Mouse (Mus musculus) megakaryocyte, embryonic 14.5 days (primary cell): Measurements from ENCODE around the gene Marveld3. TPM values are rescaled to one million over a fixed set of nuclear protein-coding genes. Genes with fewer than 3 reads are reported as not detected.
A peak's percentile ranks its signal among the peaks of the same experiment; 100 is the strongest.

Source experiments
- H3K27me3 ChIP-seq: replicated peaks from 2 replicates; pipeline ENCODE3; 2012; ENCODE audit warnings: inconsistent platforms
- H3K36me3 ChIP-seq: replicated peaks from 2 replicates; pipeline ENCODE3; 2012; ENCODE audit warnings: low read length, inconsistent platforms, mixed read lengths
- H3K4me1 ChIP-seq: 2 replicates; pipeline ENCODE4 v1.6.1; 2012; ENCODE audit warnings: inconsistent platforms
- H3K4me3 ChIP-seq: replicated peaks from 2 replicates; pipeline ENCODE3; 2012; ENCODE audit warnings: moderate library complexity, mild to moderate bottlenecking, inconsistent platforms
- H3K9me3 ChIP-seq: 2 replicates; pipeline ENCODE4 v1.6.1; 2012; ENCODE audit warnings: inconsistent platforms
- FLI1 ChIP-seq: IDR thresholded peaks from 2 replicates; pipeline ENCODE4 v1.6.1; 2012; ENCODE audit warnings: low read length, inconsistent platforms, mixed read lengths
- GATA1 ChIP-seq: IDR thresholded peaks from 3 replicates; pipeline ENCODE4 v1.6.1; 2012; ENCODE audit warnings: mixed read lengths, low read length, inconsistent platforms, borderline replicate concordance
- polyA plus RNA-seq: library from polyadenylated mRNA; stranded (reverse); fragments of >175 nt; gene quantifications from 2 replicates; pipeline ENCODE4 v1.2.3, GENCODE M21; 2012; ENCODE audit warnings: low replicate concordance; ENCODE audit not compliant: insufficient read depth

The Marveld3 gene
- polyA plus RNA-seq, 1 experiment, result not detected

DNA sequence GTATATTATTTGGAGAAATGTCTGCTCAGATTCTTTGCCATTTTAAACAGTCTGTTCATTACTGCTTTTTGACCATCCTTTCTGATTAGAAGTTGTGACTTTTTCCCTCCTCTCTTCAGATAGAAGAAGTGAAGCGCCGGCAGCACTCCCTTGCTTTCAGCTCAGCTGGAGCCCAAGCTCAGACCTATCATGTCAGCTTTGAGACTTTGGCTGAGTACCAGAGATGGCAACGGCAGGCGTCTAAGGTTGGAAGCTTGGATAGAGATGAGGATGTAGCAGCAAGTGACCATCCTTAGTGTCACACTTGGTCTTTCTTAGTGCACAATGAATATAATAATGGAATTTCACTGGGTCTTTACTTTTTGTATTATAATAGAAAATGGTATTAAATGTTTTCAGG lies 54.6 kb downstream of the Marveld3 start:
- peaks cover 19% of the 10 kb centered on the region for H3K4me1 ChIP-seq
- no peaks in the 10 kb centered on the region for H3K9me3 ChIP-seq
- peaks cover 68% of the 10 kb centered on the region for H3K36me3 ChIP-seq
- H3K4me3 ChIP-seq, result no peak overlapping the region
- H3K27me3 ChIP-seq, result no peaks in the 10 kb centered on the region
- TF ChIP-seq GATA1 (no peak), FLI1 (no peak)

- no peaks in the 10 kb centered on the region for H3K27me3 ChIP-seq
- H3K4me1 ChIP-seq, result peaks cover 24% of the 10 kb centered on the region
- peaks cover 63% of the 10 kb centered on the region for H3K36me3 ChIP-seq
- H3K9me3 ChIP-seq, result no peaks in the 10 kb centered on the region
- H3K4me3 ChIP-seq, result no peak overlapping the region
- TF ChIP-seq GATA1 (no peak), FLI1 (no peak)
These were observed 55.1 kb downstream of the Marveld3 start for GRCm38 (mm10) chr8:109906907-109907306.

DNA sequence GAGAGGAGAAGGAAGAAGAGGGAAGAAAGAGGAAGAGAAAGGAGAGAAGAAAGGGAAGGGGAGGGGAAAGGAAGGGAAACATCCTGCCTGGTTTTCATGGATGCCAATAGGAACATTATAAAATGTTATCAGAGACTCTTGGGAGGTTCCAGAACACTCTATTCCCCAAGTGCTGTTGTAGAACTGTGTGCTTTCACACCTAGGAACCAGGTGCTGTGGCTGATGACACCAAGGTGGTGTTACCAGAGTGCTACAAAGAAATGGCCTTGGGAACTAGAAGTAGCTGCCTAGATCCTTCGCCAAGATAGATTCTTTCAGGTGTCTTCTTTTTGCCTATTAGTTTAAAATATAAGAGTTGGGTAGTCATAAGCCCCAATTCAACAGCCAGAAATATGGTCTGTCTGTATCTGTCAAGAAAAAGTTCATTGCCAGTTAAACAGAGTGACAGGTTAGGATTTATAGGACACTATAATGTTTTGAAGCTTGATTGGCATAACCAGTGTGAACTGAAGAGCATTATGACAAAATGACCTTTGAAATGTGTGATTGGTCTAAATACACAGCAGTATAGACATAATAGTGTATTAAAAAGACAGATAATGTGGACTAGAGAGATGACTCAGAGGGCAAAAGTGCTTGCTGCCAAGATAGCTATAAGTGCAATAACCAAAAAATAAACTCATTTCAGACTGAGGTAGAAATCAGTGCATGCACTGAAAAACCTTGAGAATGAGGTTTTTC lies 56.9 kb downstream of the Marveld3 start:
- H3K36me3 ChIP-seq, result peaks cover 51% of the 10 kb centered on the region
- H3K9me3 ChIP-seq, result no peaks in the 10 kb centered on the region
- no peak overlapping the region for H3K4me3 ChIP-seq
- TF ChIP-seq FLI1, result no peak
- no peak for TF ChIP-seq GATA1
- no peaks in the 10 kb centered on the region for H3K27me3 ChIP-seq
- H3K4me1 ChIP-seq, result peaks cover 42% of the 10 kb centered on the region

- H3K4me1 ChIP-seq, result peaks cover 51% of the 10 kb centered on the region
- H3K27me3 ChIP-seq, result no peaks in the 10 kb centered on the region
- TF ChIP-seq FLI1 (no peak), GATA1 (no peak)
- no peaks in the 10 kb centered on the region for H3K9me3 ChIP-seq
- no peak overlapping the region for H3K4me3 ChIP-seq
- H3K36me3 ChIP-seq, result peaks cover 40% of the 10 kb centered on the region
These were observed 58.0 kb downstream of the Marveld3 start for GRCm38 (mm10) chr8:109903909-109904469.

- no peaks in the 10 kb centered on the region for H3K9me3 ChIP-seq
- H3K27me3 ChIP-seq, result no peaks in the 10 kb centered on the region
- peak overlapping the region; percentile 44 for H3K4me3 ChIP-seq
- H3K4me1 ChIP-seq, result peaks cover 54% of the 10 kb centered on the region
- H3K36me3 ChIP-seq, result peaks cover 25% of the 10 kb centered on the region
- no peak for TF ChIP-seq FLI1
- no peak for TF ChIP-seq GATA1
These were observed 59.6 kb downstream of the Marveld3 start for GRCm38 (mm10) chr8:109902379-109902778.

Other genes starting within 250 kb of the Marveld3 start
- gene Atxn1l, start 224.5 kb downstream of the Marveld3 start, polyA plus RNA-seq, result 1.5 and 6.3 TPM in 2 replicates
- 2.4 and 6.2 TPM in 2 replicates for gene Ap1g1, start 183.6 kb downstream of the Marveld3 start, polyA plus RNA-seq
- 0.45 TPM in 1 of 2 replicates, not detected in the other for gene Phlpp2, start 93.7 kb downstream of the Marveld3 start, polyA plus RNA-seq
- not detected in 2 replicates for gene Tat, start 28.2 kb upstream of the Marveld3 start, polyA plus RNA-seq
- not detected in 2 replicates for gene Chst4, start 77.5 kb upstream of the Marveld3 start, polyA plus RNA-seq
- not detected in 2 replicates for gene Zfp612, start 117.5 kb upstream of the Marveld3 start, polyA plus RNA-seq
- gene Gm21964, start 139.0 kb upstream of the Marveld3 start, polyA plus RNA-seq, result not detected in 2 replicates
- gene Gm17720, start 140.6 kb upstream of the Marveld3 start, polyA plus RNA-seq, result not detected in 2 replicates
- gene Calb2, start 206.0 kb upstream of the Marveld3 start, polyA plus RNA-seq, result not detected in 2 replicates